Mouse (Mus musculus) heart, embryonic 13.5 days (tissue): Measurements from ENCODE around the gene Ap4m1. TPM values are rescaled to one million over a fixed set of nuclear protein-coding genes. Genes with fewer than 3 reads are reported as not detected.
"Not testable (repeated sequence)": the region's sequence is repeated elsewhere in the genome, so short reads cannot be mapped to it uniquely, and the experiment has no call there.

ENCODE experiments used
- ATAC-seq: fragments of 200-750 bp; cut with Nextera tagmentation; 2 replicates; pipeline ENCODE4 v1.8.0; 2017; ENCODE audit warnings: moderate TSS enrichment; ENCODE audit not compliant: insufficient number of reproducible peaks, low FRiP score, low TSS enrichment; ENCODE audit errors: extremely low read depth
- H3K27ac ChIP-seq: fragments of 300-500 bp; sonication (generic); replicated peaks from 2 replicates; pipeline ENCODE4 v1.5.1; 2015; ENCODE audit warnings: moderate library complexity, mild to moderate bottlenecking, inconsistent platforms
- H3K27me3 ChIP-seq: fragments of 300-500 bp; sonication (generic); replicated peaks from 2 replicates; pipeline ENCODE4 v1.6.1; 2015; ENCODE audit warnings: mild to moderate bottlenecking, inconsistent platforms
- H3K36me3 ChIP-seq: fragments of 300-500 bp; sonication (generic); 2 replicates; pipeline ENCODE4 v1.6.1; 2015; ENCODE audit warnings: mild to moderate bottlenecking, inconsistent platforms
- H3K4me1 ChIP-seq: fragments of 300-500 bp; sonication (generic); 2 replicates; pipeline ENCODE4 v1.6.1; 2015; ENCODE audit warnings: inconsistent platforms
- H3K4me2 ChIP-seq: fragments of 300-500 bp; sonication (generic); 2 replicates; pipeline ENCODE4 v1.6.1; 2015; ENCODE audit warnings: inconsistent platforms, mild to moderate bottlenecking, moderate library complexity
- H3K4me3 ChIP-seq: fragments of 300-500 bp; sonication (generic); 2 replicates; pipeline ENCODE4 v1.5.1; 2015; ENCODE audit warnings: moderate library complexity, mild to moderate bottlenecking, inconsistent platforms
- H3K9ac ChIP-seq: fragments of 300-500 bp; sonication (generic); 2 replicates; pipeline ENCODE4 v1.6.1; 2015; ENCODE audit warnings: inconsistent platforms, mild to moderate bottlenecking, moderate library complexity
- H3K9me3 ChIP-seq: fragments of 300-500 bp; sonication (generic); 2 replicates; pipeline ENCODE4 v1.6.1; 2016; ENCODE audit warnings: inconsistent platforms
- WGBS: fragments of 180-500 bp; shearing (Covaris S2); methylation state at CpG from one replicate; pipeline ENCODE4 v1.1.7; 2015; ENCODE audit warnings: mixed read lengths; 5-methylcytosine and 5-hydroxymethylcytosine counted together
- polyA plus RNA-seq: library from polyadenylated mRNA; unstranded; fragments of >200 nt; fragmentation: Nextera tagmentation; extraction: Ambion mirVana; gene quantifications from 2 replicates; pipeline ENCODE4 v1.2.1, GENCODE M21; 2015

The Ap4m1 gene
- polyA plus RNA-seq, 1 experiment from 2014 or later: 12.9 TPM

DNA sequence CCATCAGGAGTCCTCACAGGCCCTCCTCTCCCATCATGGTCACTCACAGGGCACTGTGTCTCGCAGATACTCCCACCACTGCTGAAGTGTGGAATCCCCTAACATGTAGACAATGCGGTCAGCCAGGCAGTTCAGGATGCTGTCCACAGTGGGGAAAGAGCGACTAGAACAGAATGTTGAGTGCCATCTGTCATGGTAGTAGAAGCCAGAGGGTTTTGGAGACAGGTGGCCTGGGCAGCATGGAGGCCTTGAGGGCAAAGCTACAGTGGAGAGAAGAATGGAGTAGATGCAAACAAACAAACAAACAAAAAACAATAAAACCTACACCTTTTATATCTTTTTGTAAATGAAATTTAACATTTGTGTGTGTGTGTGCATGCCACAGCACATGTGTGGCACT, 30.3 kb downstream of the Ap4m1 start:
- Histone ChIP-seq H3K4me2 (no peak overlapping the region), H3K36me3 (no peaks in the 10 kb centered on the region), H3K27ac (no peak overlapping the region), H3K4me1 (no peaks in the 10 kb centered on the region), H3K9ac (no peak overlapping the region), H3K9me3 (peaks cover 18% of the 10 kb centered on the region; the same call in 1 of the 2 replicates), H3K27me3 (no peaks in the 10 kb centered on the region), H3K4me3 (no peak overlapping the region)
- ATAC-seq: no peak
- WGBS: 76% methylated on average over 3 of the region's 3 CpGs

DNA sequence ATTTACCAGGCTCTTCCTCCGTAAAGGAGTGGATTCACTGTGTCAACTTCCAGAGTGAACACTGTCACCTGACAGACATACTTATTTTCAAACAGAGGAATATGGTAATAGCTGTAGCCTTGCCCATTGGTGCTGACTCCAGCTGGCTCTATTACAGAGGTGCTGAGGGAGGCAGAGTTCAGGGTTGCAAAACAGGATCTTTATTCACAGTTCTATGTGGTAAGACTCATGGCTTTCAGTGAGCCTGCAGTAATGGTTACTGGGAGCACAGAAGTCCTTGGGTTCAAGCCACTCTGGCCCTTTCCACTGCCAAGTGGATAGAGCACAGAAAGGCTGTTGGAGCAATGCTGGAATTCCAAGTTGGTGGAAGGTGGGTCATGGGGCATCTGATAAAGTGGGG, 35.5 kb downstream of the Ap4m1 start:
- ATAC-seq: no peak
- no peak overlapping the region for H3K4me3 ChIP-seq
- H3K4me1 ChIP-seq: no peaks in the 10 kb centered on the region
- H3K36me3 ChIP-seq: no peaks in the 10 kb centered on the region
- H3K9me3 ChIP-seq: peaks cover 25% of the 10 kb centered on the region; the same call in 1 of the 2 replicates
- no peak overlapping the region for H3K9ac ChIP-seq
- no peak overlapping the region for H3K4me2 ChIP-seq
- 69% methylated on average over 1 of the region's 1 CpGs for WGBS
- H3K27me3 ChIP-seq: no peaks in the 10 kb centered on the region
- no peak overlapping the region for H3K27ac ChIP-seq

DNA sequence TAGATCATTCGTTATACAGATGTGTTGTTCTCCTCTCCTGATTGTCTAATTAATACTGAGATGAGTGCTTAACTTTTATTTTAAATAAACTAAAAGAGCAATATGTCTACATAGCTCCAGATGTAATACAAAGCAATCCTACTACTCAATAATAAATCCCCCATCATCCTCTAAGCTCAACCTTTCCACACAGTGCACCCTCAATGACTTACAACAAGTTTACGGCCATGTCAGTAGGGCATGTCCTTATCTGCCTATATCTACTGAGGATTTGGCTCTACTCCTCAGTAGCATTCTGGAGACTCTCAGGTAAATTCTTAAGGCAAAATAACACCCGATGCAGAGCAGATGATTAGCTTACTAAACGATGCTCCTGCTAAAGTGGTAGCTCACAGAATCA, 36.1 kb downstream of the Ap4m1 start:
- H3K27me3 ChIP-seq: no peaks in the 10 kb centered on the region
- peaks cover 25% of the 10 kb centered on the region; the same call in 1 of the 2 replicates for H3K9me3 ChIP-seq
- H3K27ac ChIP-seq: no peak overlapping the region
- H3K4me2 ChIP-seq: no peak overlapping the region
- no peaks in the 10 kb centered on the region for H3K36me3 ChIP-seq
- no peak overlapping the region for H3K4me3 ChIP-seq
- H3K4me1 ChIP-seq: no peaks in the 10 kb centered on the region
- no peak for ATAC-seq
- 69% methylated on average over 4 of the region's 4 CpGs for WGBS
- H3K9ac ChIP-seq: no peak overlapping the region

DNA sequence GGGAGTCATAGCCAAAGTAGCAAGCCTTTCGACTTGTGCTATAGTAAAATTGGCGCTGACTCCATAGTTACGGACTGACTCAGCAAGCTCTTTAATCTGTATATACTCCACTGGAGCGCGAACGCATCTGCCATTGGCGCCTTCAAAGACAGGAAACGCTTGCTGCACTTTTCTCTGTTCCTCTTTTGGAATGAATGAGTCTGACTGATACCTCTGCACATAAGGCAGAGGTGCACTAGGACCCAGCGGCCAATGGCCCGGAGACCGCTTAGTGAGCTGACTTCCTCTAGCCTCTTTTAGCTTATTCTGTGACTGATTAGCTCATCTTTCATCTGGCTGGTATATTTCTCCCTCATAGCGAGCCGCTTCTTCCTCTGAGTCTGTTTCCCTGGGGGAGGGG, 44.8 kb downstream of the Ap4m1 start:
- H3K4me3 ChIP-seq, H3K4me1 ChIP-seq, H3K27ac ChIP-seq, H3K36me3 ChIP-seq, H3K9ac ChIP-seq, H3K27me3 ChIP-seq, ATAC-seq, H3K4me2 ChIP-seq: not testable (repeated sequence)
- 90% methylated on average over 13 of the region's 13 CpGs for WGBS
- peaks cover 43% of the 10 kb centered on the region for H3K9me3 ChIP-seq

DNA sequence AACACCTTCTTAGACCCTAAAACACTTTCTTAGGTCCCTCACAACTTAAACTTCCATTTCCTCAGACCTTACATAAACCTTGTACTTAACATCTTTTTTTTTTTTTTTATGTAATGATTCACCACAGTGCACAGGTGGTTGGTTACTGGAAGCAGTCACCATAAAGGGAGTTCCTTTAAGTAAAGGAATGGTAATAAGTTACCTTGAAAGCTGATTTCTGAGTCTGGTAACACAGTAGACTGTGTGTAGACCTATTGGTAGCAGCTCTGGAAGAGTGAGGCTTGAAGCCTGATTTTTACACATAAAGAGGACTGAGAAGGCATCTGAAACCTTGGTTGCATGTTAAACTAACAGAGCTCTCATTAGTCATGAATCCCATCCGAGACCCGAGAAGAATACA, 48.1 kb downstream of the Ap4m1 start:
- 0 out of 2 replicates have a peak, but pooled peaks cover 6% of the 10 kb centered on the region for H3K27me3 ChIP-seq
- H3K9me3 ChIP-seq: peaks cover 26% of the 10 kb centered on the region
- ATAC-seq: no peak
- no peak overlapping the region for H3K27ac ChIP-seq
- WGBS: 61% methylated on average over 2 of the region's 2 CpGs
- no peak overlapping the region for H3K4me2 ChIP-seq
- H3K4me3 ChIP-seq: no peak overlapping the region
- H3K36me3 ChIP-seq: no peaks in the 10 kb centered on the region
- H3K9ac ChIP-seq: no peak overlapping the region
- H3K4me1 ChIP-seq: no peaks in the 10 kb centered on the region

DNA sequence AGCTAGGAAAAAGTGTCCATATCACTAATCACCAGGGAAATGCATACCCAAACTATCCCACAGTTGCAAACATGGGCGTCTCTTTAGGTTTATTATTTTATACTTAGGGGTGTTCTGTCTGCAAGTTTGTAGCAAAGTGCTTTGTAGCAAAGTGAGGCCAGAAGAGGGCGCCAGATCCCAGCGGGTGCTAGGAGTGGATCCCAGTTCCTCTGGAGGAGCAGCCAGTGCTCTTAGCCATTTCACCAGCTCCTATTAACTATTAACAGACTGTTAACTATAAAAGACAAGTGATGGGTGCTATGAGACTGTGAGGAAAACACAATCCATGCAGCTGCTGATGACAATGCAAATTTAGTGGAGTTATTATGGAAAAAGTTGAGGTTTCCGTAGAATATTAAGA, 50.3 kb downstream of the Ap4m1 start:
- ATAC-seq: no peak
- Histone ChIP-seq H3K27me3 (0 out of 2 replicates have a peak, but pooled peaks cover 6% of the 10 kb centered on the region), H3K4me1 (no peaks in the 10 kb centered on the region), H3K9me3 (peaks cover 6% of the 10 kb centered on the region; the same call in 1 of the 2 replicates), H3K4me2 (no peak overlapping the region), H3K27ac (no peak overlapping the region), H3K4me3 (no peak overlapping the region), H3K9ac (no peak overlapping the region), H3K36me3 (no peaks in the 10 kb centered on the region)
- WGBS: 23% methylated on average over 4 of the region's 4 CpGs

DNA sequence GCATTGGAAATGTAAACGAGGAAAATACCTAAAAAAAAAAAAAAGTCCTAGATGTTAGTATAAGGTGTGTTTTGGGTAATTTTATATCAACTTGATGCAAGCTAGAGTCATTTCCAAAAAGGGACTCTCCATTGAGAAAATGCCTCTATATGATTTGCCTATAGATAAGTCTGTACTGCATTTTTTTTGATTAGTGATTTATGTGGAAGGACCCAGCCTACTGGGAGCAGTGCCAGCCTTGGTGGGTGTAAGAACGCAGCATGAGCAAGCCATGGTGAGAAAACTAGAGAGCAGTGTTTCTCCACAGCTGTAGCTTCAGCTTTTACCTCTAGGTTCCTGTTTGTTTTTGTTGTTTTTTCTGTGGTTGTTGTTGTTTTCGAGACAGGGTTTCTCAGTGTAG, 51.5 kb downstream of the Ap4m1 start:
- Histone ChIP-seq H3K9ac (no peak overlapping the region), H3K9me3 (no peaks in the 10 kb centered on the region), H3K27me3 (0 out of 2 replicates have a peak, but pooled peaks cover 6% of the 10 kb centered on the region), H3K4me3 (no peak overlapping the region), H3K4me2 (no peak overlapping the region), H3K4me1 (no peaks in the 10 kb centered on the region), H3K36me3 (no peaks in the 10 kb centered on the region), H3K27ac (no peak overlapping the region)
- ATAC-seq: no peak
- WGBS: 45% methylated on average over 3 of the region's 3 CpGs

DNA sequence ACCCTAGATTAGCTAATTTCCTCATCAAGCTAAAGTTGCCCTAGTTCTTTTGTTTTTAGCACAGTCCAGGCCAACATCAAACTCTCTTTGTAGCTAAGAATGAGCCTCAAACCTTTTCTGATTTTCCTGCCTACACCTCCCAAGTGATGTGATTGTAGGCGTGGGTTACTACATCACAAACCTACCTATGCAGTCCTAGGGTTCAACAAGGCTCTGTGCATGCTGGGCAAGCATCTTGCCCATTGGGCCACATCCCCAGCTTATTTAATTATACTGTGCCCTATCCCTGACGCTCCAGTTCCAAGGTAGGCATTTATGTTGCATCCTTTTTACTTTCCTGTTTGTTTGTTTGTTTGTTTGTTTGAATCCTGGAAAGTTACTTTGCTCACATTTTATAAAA, 53.9 kb downstream of the Ap4m1 start, which contains the start of gene Nxpe5:
Nxpe5 (plus strand) TSS at position 199 of the 400 bp plus-strand sequence.
- no peak for ATAC-seq
- no peak within 1 kb of the TSS for H3K27ac ChIP-seq
- 50% methylated on average over 2 of the region's 2 CpGs for WGBS
- no peaks in the 10 kb centered on the region for H3K27me3 ChIP-seq
- no peaks in the 10 kb centered on the region for H3K4me1 ChIP-seq
- H3K4me2 ChIP-seq: no peak within 1 kb of the TSS
- H3K36me3 ChIP-seq: no peaks in the 10 kb centered on the region
- H3K4me3 ChIP-seq: no peak within 1 kb of the TSS
- no peak within 1 kb of the TSS for H3K9ac ChIP-seq
- H3K9me3 ChIP-seq: no peaks in the 10 kb centered on the region

DNA sequence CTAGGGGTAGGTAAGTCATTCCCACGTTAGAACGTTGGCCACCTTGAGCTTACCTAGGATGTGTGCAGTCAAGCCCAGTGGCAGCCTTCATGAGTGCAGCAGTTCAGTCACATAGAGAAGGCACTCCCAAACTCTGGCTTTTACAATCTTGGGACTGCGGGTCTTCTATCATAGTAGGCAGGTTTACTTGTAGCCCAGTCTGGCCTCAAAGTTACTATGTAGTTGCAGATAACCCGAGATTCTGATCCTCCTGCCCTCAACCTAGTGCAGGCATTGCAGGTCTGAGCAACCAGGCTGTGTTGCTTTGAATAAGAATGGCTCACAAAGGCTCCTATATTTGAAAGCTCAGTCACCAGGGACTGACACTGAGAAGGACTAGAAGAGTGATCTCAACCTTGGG, 54.7 kb downstream of the Ap4m1 start:
- Histone ChIP-seq H3K9ac (no peak overlapping the region), H3K27me3 (no peaks in the 10 kb centered on the region), H3K9me3 (no peaks in the 10 kb centered on the region), H3K36me3 (no peaks in the 10 kb centered on the region), H3K27ac (no peak overlapping the region), H3K4me2 (no peak overlapping the region), H3K4me1 (no peaks in the 10 kb centered on the region), H3K4me3 (no peak overlapping the region)
- no peak for ATAC-seq
- 79% methylated on average over 4 of the region's 4 CpGs for WGBS

DNA sequence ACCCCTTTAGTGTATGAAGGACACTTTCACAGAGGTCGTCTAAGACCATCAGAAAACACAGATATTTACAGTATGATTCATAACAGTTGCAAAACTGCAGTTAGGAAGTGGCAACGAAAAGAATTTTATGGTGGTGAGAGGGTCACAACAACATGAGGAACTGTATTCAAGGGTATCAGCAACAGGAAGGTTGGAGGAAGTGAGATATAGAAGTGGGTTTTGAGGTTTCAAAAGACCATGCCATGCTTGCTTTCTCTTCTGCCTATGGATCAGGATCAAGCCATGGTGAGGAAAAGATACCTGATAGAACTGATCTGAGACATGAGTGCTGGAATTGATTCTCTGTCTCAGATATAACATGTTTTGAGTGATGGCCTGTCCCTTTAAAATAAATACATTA, 55.6 kb downstream of the Ap4m1 start:
- Histone ChIP-seq H3K4me2 (no peak overlapping the region), H3K36me3 (no peaks in the 10 kb centered on the region), H3K9me3 (no peaks in the 10 kb centered on the region), H3K27me3 (no peaks in the 10 kb centered on the region), H3K9ac (no peak overlapping the region), H3K4me1 (no peaks in the 10 kb centered on the region), H3K27ac (no peak overlapping the region), H3K4me3 (no peak overlapping the region)
- no peak for ATAC-seq
- 52% methylated on average over 2 of the region's 2 CpGs for WGBS

DNA sequence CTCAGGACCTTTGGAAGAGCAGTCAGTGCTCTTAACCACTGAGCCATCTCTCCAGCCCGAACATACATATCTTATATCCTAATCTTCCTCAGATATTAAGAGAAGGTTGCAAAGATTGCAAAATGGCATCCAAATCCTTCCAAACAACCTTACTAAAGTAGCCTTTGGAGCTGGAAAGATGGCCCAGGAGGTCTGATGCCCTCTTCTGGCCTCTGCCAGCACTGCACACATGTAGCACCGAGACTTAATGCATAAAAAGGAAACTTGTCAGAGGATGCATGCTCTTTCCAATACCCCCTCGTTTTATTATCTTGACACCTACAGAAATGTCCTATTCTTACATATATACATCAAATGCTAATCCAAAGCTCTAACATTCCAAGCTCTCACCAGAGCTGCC, 56.2 kb downstream of the Ap4m1 start:
- no peaks in the 10 kb centered on the region for H3K9me3 ChIP-seq
- H3K4me2 ChIP-seq: no peak overlapping the region
- ATAC-seq: no peak
- no peak overlapping the region for H3K27ac ChIP-seq
- H3K4me1 ChIP-seq: no peaks in the 10 kb centered on the region
- H3K9ac ChIP-seq: no peak overlapping the region
- no peak overlapping the region for H3K4me3 ChIP-seq
- WGBS: 58% methylated on average over 3 of the region's 3 CpGs
- no peaks in the 10 kb centered on the region for H3K27me3 ChIP-seq
- H3K36me3 ChIP-seq: no peaks in the 10 kb centered on the region

DNA sequence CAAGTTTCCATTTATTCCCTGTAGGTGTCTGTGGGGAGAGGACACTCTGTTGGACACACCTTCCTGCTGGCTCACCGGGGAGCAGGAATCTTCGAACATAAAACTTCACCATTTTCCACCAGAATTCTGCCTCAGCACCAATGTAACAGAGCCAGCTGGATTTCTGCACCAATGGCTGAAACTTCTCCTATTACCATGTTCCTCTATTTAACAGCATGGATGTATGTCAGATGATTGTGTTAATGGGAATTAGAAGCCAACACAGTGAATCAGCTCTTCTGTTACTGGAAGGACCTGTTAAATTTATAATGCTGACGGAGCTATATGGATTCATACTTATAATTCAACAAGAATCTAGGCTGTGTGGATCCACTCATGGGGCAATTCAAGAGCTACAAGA, 57.7 kb downstream of the Ap4m1 start:
- Histone ChIP-seq H3K4me1 (no peaks in the 10 kb centered on the region), H3K9ac (no peak overlapping the region), H3K9me3 (no peaks in the 10 kb centered on the region), H3K27ac (no peak overlapping the region), H3K4me3 (no peak overlapping the region), H3K36me3 (no peaks in the 10 kb centered on the region), H3K4me2 (no peak overlapping the region), H3K27me3 (no peaks in the 10 kb centered on the region)
- no peak for ATAC-seq
- 79% methylated on average over 3 of the region's 3 CpGs for WGBS
